Comparison of ENCODE assay signal across 8 mouse cellular contexts in the genomic region with DNA sequence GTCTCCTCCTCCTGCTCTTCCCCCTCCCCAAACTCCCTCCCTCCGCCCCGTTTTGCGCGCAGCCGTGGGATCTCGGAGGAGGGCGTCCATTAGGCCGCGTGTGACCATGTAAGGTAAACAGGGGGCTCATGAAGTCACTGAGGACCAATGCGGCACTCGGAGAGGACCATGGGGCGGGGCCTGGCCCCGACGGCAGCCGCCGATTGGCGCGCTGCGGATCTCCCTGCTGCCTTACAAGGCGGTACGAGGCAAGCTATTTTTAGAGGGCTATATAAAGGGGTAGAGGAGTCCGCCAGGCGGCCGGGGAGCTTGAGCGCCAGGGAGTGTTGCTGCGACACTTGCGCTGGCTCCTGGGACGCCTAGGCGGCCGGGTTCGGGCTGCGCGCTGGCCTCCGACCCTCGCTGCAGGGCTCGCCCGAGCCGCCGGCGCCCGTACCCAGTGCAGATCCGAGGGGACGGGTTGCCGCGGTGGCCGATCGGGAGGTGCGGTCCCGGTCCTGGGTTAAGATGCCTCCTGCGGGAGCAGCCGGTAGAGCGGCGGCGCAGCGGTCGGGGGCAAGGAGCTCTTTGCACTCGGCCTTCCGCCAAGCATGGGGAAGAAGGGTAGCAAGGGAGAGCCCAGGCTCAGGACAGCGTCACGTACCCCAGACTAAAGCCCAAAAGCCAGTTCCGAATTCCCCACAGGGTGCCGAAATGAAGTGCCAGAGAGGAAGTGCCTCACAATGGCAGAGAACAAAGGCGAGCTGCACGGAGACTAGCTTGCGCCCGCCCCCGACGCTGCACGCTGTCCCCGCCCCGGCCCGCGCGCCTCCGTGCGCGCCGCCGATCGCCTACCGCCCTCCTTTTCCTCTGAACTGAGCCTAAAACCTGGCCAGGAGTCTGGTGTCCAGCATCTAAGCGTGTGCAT. TPM values are rescaled to one million over a fixed set of nuclear protein-coding genes. Genes with fewer than 3 reads are reported as not detected.
DNase-seq lines count a peak whose midpoint lies in the region; ATAC-seq lines count a peak whose summit lies in the region.

A gene (minus strand): TSS at position 724 of the 907 bp plus-strand sequence.

- DNase-seq in adipocyte (ENCODE audit: low spot score): peak; percentile 98
- peak; percentile 97 for DNase-seq in embryo, embryonic 10 days (ENCODE audit: low spot score)
- DNase-seq in gastrocnemius, postnatal 10 days: peak; percentile 92
- DNase-seq in induced T-regulatory cell, adult 2 months (ENCODE audit: low read depth): peak; percentile 98
- peak; percentile 99 for DNase-seq in left cerebral cortex, adult 9 months (ENCODE audit: low spot score in 2 of 2)
- DNase-seq in right cerebral cortex, postnatal 14 days: peak; percentile 93
- DNase-seq in urinary bladder, postnatal 36 days (ENCODE audit: low spot score in 2 of 2): peak; percentile 88 to 97

- ATAC-seq in megakaryocyte progenitor cell, adult 5-6 weeks (replicated peaks; ENCODE audit: poor library complexity): peak; percentile 81

RNA-seq across cellular contexts. Expression of the gene that starts here (rescaled TPM):
- 10 to 100 TPM; 13.6 to 17.3 TPM for total RNA-seq in gastrocnemius, postnatal 10 days (2021)
- total RNA-seq in megakaryocyte progenitor cell, adult 5-6 weeks (2015): 5.5 and 6.8 TPM in 2 replicates
- 3.0 and 7.0 TPM in 2 replicates for total RNA-seq in megakaryocyte progenitor cell, adult 5-6 weeks (2017)

Comparison
In these comparisons a context has a peak if more than half of its experiments do, and no peak if none do; other contexts are left out.
1. Peak in every context shown above with its lines: DNase-seq and ATAC-seq.